Mouse (Mus musculus) myocyte (in vitro differentiated cells): Measurements from ENCODE around the gene Rnf220.

Experiments
- POLR2A ChIP-seq: IDR thresholded peaks from one replicate; pipeline ENCODE4 v1.6.1; 2011; ENCODE audit warnings: low read depth, mild to moderate bottlenecking, control low read depth, moderate library complexity; ENCODE audit not compliant: insufficient read length
- POLR2AphosphoS2 ChIP-seq: IDR thresholded peaks from one replicate; pipeline ENCODE4 v1.6.1; 2011; ENCODE audit warnings: low read depth, control low read depth; ENCODE audit not compliant: insufficient read length
- TCF12 ChIP-seq: IDR thresholded peaks from one replicate; pipeline ENCODE4 v1.6.1; 2011; ENCODE audit warnings: mild to moderate bottlenecking, control low read depth; ENCODE audit not compliant: poor library complexity, insufficient read depth, severe bottlenecking
- USF1 ChIP-seq: IDR thresholded peaks from one replicate; pipeline ENCODE4 v1.6.1; 2011; ENCODE audit warnings: low read depth, mild to moderate bottlenecking, control low read depth, moderate library complexity

DNA sequence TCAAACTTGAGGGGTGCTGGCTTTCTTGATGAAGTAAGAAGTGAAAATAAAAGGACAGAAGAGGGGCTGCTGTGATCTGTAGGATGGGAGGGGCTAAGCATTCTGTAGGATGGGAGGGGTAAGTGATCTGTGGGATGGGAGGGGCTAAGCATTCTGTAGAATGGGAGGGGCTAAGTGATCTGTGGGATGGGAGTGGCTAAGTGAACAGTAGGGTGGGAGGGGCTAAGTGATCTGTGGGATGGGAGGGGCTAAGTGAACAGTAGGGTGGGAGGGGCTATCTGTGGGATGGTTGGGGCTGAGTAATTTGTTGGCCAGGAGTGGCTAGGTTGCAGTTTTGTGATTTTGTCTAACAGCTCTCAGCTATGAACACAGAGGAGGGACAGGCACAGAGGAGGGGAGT is 157.1 kb downstream of the Rnf220 start:
- TF ChIP-seq POLR2A = no peak
- TF ChIP-seq POLR2AphosphoS2 = no peak
- TF ChIP-seq TCF12 = no peak
- TF ChIP-seq USF1 = no peak
